Mouse (Mus musculus): Measurements from ENCODE around the gene Pias1. TPM values are rescaled to one million over a fixed set of nuclear protein-coding genes. Genes with fewer than 3 reads are reported as not detected.

Pias1 gene
- 2.2 and 5.3 TPM in 2 replicates for polyA plus RNA-seq (2012; ENCODE audit: low replicate concordance)

DNA sequence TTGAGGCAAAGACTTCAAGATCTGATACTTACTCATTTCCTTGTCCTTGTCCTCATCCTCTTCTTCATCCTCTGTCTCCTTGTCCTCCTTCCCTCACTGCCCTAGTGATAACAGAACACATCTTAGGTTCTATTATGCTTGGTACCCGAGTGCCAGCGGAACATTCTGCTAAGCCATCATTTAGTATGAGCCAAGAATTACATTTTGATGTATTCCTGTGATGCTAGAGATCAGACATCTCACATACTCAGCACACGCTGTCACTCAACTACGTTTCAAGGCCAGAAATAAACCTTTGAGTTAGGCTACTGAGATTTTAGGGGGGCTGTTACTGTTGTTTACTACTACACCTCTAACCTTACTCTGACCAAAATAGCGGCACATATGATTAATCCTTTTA, at the start of gene Pias1:
Gene Pias1 (minus strand): TSS at position 101 of the 400 bp plus-strand sequence.

DNA sequence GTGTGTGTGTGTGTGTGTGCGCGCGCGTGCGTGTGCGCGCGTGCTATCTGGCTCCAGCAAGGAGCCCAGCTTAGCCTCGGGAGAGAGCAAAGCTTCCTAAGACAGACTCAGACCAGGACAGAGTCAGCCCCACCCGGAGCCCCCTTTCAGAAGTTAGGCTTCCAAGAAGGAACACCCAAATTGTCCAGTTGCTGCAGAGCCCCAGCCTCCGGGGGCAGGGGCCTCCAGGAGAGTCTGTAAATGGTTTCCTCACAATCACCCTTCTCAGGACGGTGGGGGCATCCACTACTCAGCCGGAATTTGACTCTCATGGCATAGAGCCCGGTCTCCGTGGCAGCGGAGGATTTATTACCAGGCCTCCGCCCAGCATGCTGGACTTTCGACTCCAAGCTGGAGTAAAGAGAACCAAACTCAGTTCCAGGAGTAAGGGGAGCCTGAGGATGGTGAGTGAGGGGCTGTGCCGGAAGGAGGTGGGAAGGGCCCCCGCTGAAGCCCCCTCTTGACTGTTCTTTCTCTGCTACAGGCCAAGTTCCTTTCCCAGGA, 129.9 kb downstream of the Pias1 start, which contains the start of gene Calml4:
Gene Calml4 (plus strand): TSS at position 362 of the 543 bp plus-strand sequence.

DNA sequence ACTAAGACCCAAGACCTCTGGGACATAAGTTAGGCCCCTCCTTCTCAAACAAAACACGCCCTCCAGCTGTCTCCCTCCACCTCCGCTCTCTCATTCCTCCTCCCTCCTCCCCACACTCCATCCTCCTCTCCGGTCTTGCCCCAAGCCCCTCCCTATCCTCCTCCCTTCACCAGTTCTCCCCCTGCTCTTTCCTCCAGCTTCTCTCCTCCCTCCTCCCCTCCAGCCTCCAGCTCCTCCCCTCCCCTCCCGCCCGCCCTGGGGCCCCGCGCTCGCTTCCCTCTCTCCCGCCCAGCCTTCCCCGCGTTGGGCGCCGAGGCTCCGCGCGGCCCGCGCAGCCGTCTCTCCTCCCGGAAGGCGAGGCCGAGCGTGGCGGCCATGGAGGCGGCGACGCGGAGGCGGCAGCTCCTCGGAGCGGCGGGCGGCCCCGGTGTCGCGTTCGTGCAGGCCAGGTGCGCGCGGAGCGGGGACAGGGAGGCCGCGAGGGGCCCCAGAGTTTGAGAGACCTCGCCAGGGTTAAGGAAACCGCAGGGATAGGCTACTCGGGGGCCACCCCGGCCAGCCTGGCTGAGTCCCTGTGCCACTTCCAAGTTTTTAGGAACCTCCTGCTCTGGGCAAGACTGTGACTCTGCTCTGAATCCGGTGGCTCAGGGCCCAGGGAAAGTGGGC, 149.1 kb downstream of the Pias1 start, which contains the start of gene Cln6:
Gene Cln6 (plus strand): TSS at position 280 of the 666 bp plus-strand sequence.

Other genes with a start within 250 kb of the Pias1 start
- gene Fem1b, start 176.0 kb downstream of the Pias1 start, polyA plus RNA-seq (2012; ENCODE audit: low replicate concordance), result 5.2 and 7.9 TPM in 2 replicates
- gene Cln6, start 149.1 kb downstream of the Pias1 start, polyA plus RNA-seq (2012; ENCODE audit: low replicate concordance), result 12.8 and 13.4 TPM in 2 replicates
- gene Calml4, start 129.8 kb downstream of the Pias1 start, polyA plus RNA-seq (2012; ENCODE audit: low replicate concordance), result 0.52 TPM in 1 of 2 replicates, not detected in the other
- 0.04 and 0.07 TPM in 2 replicates for gene Skor1, start 161.0 kb upstream of the Pias1 start, polyA plus RNA-seq (2012; ENCODE audit: low replicate concordance)